Mouse (Mus musculus): ENCODE data around the gene Gm28053.

DNA sequence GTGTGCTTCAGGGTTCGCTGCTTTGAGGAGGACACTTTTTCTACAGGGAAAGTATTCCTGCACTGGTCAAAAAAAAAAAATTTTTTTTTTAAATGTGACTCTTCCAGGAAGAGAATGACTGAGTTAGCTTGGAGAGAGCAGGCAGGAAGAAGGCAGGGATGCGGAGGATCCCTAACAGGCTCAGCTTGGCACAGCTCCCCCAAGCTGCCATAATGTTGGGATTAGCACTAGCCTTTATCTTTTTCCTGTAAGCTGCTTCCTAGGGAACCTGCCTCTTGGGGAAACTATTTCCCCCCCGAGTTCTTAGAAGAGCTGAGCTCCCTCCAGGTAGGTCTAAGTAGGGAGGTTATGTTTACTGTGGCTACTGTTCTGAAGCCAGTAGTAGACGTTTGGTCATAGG lies 33.6 kb upstream of the Gm28053 start:
- no peak for TF ChIP-seq EP300 (optimal IDR thresholded peaks at IDR 0.05)
- no peak for TF ChIP-seq CTCF (IDR thresholded peaks at IDR 0.05; ENCODE audit: low read depth)

Data from stomach, postnatal 0 days (tissue).